Mouse (Mus musculus): Measurements from ENCODE around the gene Srrm4.

Srrm4 gene

DNA sequence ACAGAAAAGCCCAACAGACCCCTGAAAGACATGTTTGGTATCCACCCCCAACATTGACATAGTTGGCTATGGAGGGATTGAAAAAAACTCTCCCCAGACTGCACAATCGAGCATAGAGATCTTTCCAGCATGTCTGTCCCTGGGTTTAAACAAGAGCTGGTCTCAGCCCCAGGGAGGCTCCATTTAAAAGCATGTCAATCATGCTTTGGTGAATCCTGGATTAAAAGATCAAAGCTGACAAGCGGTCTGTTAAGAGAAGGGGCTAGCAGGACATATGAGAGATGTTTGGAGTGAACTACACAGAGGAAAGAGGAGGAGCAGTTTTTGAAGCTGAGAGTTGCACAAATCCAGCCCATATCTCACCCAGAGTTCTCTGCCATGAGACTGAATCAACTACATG, 38.5 kb downstream of the Srrm4 start:
- in situ Hi-C loops (cut with MboI, MseI): no loop called here

DNA sequence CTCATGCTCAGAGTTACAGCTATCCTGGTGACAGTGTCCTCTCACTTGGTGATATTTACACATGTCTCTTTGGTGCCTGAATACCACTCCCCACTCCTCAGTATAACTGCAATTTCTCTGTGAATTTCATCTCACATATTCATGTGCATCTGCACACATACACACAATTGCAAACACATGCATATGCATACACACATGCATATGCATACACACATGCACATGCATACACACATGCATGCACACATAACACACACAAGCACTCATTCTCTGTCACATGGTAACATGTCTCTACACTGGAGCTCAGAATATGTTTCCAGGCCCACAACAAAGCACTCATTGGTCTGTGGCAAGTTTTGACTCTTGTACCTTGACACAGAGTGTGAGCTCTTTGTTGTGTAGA, 39.0 kb downstream of the Srrm4 start:
- in situ Hi-C loops (cut with MboI, MseI): no loop called here

DNA sequence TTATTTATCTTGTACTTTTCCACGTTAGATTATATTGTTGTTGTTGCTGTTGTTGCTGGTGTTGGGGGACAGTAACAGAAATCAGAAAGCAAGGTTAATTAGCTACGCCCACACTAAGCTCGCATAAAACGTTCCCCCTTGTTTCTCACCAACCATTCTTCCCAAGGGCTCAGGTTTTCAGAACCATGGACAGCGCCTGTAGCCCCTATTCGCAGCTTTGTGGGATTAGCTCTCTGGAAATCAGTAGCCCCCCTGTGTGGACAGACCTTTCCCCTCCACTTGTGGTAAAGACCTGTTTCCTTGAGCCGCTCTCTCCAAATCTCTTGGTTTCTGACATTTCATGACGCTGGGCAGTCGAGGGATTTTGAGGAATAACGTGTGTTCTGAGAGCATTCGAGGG, 45.9 kb downstream of the Srrm4 start:
- in situ Hi-C loops (cut with MboI, MseI): no loop called here

DNA sequence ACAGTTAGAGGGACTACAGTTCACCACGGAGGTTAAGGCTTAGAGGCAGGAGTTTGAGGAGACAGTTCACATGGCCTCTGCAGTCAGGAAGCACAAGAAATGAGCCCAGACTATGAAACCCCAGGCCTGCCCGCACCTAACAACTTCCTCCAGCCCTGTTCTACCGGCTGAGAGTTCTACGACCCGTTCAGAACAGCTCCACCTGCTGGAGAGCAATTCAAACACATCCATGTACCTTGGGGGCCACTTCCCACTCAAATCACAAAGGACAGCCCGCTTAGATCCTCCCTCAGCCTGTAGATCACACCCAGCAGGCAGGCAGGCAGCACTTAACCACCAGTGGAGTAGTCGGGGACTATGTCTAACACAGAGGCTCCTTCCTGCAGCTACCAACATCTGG, 49.3 kb downstream of the Srrm4 start:
- in situ Hi-C loops (cut with MboI, MseI): no loop called here

DNA sequence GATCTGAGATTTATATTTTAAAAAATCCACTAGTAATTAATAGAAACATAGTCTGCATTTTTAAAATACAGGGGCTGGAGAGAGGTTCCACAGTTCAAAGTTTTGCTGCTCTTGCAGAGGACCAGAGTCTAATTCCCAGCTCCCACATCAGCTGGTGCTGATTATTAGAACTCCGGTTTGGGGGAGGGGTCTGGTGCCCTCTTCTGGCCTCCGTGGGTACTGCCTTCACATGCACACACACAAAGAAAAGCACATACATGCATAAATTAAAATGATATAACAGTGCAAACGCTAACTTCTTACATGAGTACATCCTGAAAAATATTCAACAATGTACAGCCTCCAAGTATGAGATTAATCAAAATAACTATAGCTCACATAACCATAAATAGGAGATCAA, 50.5 kb downstream of the Srrm4 start:
- in situ Hi-C loops (cut with MboI, MseI): no loop called here

DNA sequence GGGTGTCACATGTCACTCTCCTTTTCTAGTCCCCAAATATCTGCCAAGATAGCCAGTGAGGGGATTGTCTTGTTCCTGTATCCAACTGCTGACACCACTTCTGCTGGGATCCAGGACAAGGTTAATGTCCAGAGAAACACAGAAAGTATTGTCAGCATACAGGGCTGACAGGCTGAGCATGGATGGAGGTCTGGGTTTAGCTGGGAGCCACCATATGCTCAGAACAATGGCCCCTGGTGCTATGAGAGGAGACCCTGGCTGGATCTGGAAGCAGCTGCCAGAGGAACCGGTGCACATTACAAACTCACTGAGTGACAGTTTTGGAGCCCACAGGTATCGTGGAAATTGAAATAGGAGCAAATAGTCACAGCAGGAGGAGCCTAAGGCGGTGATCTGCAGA, 52.3 kb downstream of the Srrm4 start:
- in situ Hi-C loops (cut with MboI, MseI): no loop called here

DNA sequence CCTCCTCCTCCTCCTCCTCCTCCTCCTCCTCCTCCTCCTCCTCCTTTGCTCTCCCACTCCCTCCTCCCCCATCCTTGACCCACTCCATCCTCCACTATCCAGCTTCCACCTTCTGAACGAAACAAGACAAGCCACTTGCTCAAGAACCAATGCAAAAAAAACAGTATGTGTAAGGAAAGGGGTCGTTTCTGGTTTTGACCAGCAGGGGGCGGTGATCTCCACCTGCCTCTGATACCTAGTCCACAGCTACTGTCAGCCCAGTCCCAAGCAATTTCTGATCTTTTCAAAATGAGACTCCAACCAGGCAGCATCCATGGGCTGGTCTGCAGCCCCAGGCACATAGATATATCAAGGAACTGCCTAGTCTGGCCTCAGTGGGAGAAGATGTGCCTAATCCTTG, 53.1 kb downstream of the Srrm4 start:
- in situ Hi-C loops (cut with MboI, MseI): no loop called here

DNA sequence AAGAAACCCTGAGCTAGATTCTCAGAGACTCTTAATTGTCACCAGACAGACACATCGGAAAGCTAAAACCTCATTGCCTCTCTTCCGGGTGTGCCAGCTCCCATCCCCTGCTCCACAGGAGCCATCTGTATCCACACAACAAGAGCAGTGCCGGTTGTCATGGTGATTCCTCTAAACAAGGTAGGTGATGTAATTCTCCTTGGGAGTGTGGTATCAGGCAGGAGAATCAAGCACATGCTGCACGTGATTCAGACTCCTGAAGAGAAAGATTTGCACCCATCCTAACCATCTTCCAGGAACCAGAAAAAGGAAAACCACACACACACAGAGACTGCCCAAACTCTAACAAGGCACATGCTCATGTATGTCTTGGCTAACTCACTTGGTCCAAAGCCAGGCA, 65.3 kb downstream of the Srrm4 start:
- in situ Hi-C loops (cut with MboI, MseI): no loop called here

DNA sequence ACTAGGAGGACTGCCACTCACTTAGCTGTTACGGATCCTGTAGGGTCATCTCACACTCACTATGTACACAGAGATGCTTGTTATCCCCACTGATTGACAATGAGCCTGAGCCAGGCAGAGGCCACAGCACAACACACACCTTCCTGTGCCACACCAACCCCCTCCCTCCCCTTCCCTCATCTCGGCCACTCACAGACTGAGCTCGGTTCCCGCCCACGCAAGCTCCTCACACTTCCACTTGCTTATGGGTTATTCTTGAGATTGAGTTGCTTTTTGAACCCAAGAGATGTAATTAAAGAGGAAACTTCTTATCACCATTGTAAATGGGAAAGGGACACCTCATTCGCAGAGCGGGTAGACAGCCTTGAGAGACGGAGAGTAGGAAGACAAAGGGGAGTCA, 66.3 kb downstream of the Srrm4 start:
- in situ Hi-C loops (cut with MboI, MseI): no loop called here

DNA sequence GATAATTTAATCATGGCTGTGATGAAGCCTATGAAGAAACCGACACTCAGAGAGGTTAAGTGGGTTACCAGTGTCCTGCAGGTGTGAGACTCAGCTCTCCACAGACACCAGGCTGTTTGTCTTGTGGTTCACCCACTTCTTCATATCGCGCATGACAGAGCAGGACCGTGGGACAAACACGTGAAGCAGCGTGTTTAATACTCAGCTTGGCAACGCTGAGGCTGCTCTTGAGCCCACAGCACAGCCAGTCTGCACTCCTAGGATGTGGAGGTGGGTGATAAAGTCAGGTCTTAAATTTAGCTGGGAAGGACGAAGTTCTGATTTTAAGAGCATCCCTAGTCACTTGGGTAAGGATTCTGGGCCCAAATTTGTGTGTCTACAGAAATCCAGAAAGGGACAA, 68.1 kb downstream of the Srrm4 start:
- in situ Hi-C loops (cut with MboI, MseI): no loop called here

DNA sequence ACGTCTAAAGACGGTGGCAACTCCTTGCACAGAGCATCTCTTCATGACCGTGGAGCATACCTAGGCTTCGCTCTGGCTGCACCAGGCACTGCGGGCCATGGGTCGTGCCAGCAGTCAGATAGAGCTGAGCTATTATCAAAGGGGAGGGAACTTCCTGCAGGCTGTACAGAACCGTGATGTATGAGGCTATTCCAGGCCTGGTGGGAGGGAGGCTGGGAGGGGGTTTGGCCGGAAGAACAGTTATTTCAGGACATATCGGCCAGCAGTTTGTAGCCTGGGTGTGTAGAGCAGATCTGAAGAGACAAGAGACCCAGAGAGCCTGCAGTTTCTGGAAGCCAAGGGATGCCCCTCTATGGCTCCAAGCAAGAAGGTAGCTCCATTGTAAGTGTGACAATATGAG, 68.5 kb downstream of the Srrm4 start:
- in situ Hi-C loops (cut with MboI, MseI): no loop called here

DNA sequence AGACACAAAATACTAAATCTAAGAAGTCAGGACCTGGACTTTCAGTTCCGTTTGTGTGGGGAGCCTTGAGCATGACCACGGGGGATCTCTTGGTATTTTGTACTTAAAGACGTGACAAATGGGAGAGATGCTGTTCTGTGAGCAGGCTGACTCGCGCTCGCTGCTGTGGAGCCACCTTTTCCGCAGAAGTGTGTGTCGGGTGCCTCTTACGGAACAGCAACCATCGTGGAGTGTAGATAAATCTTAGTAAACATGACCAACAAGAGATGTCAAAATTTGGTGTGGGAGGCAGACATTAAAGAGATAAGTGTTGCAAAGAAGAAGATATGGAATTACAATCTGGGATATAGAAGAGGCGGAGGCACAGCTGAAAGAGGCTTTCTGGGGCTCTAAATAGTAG, 69.3 kb downstream of the Srrm4 start:
- in situ Hi-C loops (cut with MboI, MseI): no loop called here

DNA sequence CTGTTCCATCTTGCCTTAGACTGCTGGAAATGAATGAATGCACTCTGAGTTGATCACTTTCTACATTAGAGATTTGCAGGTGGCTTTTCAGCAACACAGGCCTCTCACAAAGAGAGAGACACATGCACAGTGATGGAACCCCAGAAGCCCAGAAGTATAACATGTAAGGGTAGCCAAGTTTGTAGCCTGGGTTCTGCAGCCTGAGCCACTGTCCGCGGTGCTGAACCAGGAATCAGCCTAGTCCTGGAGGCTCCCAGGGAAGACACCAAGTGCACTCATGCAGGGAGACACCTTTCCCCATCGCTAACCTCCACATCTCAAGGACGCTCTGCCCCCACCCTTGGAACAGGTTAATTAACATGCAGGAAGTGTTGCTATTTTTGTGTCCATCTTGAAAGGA, 73.6 kb downstream of the Srrm4 start:
- in situ Hi-C loops (cut with MboI, MseI): no loop called here

DNA sequence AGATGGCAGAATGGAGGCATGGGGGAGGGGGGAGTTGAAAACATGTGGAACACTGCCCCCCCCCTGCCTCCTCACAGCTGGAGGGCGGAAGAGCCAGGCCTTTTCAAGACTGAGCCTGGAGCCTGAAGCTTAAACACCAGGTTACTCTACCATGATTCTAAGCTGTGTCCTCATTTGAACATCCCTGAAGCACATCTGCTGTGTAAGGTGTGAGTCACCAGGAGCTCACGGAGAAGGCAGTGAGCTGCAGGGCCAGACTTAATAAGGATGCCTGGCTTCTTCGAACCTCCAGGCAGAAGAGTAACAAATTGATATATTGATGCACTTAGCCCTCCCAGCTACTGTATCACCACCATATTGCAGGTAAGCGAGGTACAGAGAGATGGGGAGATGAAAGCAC, 79.5 kb downstream of the Srrm4 start:
- in situ Hi-C loops (cut with MboI, MseI): no loop called here

DNA sequence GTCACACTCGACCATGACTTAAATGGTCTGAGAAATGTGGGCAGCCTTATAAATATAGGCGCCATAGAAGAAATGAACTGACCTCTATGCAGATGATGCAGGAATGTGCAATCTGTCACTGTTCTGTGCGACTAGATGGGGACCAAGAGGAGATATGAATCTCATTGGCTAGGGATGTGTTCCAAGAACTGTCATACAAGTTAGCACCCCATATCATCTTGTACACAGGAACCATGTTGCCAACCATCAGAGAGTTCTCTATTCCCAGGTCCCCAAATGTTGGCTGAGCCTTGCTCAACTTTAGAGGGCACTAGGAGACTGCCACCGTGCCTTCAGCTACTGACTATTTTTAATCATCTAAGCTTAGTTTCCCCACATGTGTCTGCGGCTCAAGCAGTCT, 81.4 kb downstream of the Srrm4 start:
- in situ Hi-C loops (cut with MboI, MseI): no loop called here

DNA sequence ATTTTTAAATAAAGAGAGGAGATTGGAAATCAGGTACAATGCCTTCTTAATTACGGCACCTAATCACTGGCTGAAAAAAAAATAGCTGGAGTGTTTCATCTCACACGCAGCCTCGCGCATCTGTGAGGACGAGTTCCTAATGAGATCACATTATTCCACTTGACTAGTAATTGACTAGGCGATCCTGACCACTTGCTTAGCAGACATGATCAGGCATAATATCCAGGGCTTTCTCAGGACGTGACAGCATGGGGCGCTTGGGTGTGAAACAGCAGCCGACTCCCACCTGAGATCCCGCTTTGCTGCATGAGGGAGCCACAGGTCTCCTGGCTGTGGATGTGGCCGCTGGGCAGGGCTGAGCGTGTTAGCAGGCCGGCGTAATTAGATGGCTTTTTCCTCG, 90.3 kb downstream of the Srrm4 start:
- in situ Hi-C loops (cut with MboI, MseI): no loop called here

DNA sequence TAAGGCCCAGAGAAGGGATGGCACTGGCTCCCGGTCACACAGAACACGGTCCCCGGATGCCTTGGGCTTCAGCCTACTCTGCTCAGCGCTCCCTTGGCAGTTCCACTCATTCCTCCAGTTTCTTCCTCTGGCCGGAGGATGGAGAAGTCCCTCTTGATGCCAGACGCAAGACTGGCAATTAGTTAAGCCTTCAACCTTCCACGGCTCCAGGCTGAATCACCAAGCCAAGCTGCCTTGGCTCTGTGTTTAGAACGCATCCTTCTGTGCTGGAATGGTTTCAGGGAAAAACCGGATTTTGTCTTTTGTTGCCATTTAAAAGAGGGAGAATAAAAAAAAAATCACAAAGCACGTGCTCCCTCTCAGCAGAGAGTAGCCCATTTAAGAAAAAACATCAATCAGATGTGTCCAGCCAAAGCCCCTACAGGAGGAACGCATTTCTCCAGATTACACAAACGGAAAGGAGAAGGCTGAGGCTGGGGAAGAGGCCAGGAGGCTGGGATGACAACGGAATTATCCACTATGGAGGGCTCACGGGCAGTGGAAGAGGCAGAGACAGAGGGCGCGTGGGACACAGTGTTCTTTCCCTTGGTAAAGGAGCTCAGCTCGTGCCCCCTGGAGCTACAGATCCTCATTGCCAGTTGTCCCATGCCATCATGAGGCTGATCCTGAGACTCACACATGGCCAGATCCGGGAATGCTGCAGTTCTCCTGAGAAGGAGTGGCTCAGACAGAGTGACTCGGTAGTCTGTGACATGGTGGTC, 92.6 kb downstream of the Srrm4 start:
- in situ Hi-C loops (cut with MboI, MseI): no loop called here

DNA sequence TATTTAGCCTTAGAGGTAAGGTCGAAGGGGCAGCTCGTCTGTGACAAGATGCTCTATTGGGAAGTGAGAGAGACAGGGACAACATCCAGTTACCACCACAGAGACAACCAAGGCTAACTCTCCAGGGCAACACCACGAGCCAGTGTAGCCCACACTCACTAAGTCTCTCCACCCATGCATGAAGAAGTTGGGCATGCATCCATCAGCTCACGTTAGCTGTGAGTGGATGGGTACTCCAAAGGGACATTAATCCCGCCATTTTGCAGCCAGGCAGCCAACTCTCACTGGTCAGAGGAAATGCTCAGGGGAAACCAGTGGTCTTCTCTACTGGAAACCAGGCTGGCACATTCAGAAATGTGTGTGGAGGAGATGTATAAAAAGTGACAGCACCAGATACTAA, 93.8 kb downstream of the Srrm4 start:
- in situ Hi-C loops (cut with MboI, MseI): no loop called here

DNA sequence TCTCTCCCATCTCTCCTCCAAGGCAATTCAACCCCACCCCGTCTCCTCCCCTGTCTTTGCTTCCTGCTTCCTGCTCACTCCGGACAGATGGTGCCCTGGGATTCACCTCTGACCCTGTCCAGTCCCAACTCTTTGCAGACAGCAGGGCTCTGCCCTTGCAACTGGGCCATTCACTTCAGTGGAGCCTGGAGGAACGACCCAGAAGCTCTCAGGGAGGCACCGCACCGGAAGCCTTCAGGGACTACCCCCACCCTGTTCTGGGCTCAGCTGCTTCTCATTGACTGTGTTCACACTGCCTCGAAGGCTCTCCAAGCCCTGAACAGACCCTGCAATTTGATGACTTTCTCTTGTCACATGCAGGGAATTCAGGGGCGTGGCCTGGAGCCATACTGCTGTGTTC, 94.4 kb downstream of the Srrm4 start:
- in situ Hi-C loops (cut with MboI, MseI): no loop called here

DNA sequence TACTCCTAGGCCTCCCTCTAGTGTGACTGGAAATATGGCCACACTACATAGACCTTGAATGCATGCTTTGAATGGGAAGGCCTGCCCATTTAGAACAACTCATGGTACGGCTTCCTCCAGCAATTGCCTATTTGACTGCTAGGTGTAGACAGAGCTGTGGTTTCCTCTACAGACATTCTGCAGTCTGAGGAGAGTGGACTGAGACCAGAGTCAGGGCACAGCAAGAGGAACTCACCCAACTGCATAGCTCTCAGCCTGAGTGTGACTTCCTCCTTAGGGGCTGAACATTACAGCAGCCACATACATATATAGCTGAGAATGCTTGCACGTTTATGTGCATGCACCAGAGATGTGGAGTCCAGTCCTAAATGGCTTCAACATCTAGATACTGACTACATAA, 94.9 kb downstream of the Srrm4 start:
- in situ Hi-C loops (cut with MboI, MseI): no loop called here

DNA sequence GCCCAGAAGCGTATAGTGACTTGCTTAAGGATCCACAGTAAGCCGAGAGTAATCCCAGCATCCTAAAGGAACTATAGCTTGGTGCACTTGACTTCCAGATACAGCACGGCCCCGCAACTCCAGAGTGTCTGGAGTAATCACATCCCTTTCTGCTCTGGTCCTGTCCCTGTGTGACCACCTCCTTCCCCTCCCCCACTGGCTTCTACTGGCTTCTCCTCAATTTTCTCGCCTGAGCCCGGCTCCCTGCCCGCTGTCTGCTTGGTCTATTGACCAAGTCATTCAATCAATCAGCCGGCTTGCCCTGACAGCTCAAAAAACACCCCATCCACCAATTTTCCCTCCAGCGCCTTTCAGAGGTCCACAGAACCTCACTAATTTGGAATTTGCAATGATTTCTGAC, 96.2 kb downstream of the Srrm4 start:
- in situ Hi-C loops (cut with MboI, MseI): no loop called here

DNA sequence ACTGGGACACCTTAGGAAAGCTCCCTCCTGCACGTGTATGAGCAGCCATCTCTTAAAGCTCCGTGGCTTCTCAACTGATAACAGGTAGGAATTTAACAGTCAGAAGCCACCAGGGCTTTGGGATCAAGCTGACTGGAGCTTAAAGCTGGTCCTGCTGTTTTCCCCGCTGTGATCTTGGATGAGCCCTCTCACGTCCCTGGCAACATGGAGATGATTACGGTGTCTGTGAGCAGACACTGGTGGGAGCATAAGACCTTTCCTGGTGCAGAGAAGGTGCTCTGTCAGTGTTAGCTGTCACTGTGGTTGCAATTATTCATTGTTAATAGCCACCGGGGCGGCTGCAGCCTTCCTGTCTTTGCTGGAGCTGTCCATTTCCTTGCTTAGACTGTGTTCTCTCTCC, 97.2 kb downstream of the Srrm4 start:
- in situ Hi-C loops (cut with MboI, MseI): no loop called here

DNA sequence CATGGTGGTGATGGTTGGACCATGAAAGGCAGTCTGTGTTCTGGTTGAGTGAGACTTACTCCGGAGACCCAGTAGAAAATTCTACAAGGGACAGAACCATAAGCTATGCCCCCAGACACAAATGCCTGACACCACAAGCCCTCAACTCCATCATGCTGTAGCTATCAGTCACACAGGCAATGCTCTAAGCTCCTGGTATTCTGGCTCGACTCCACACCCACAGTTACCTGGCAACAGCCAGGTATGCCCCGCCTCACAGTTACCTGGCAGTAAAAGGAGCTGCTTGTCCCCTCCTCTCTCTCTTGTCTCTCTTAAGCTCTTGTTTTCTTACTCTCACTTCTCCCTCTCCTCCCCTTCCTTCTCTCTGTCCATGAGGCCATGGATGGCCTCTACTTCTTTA, 98.9 kb downstream of the Srrm4 start:
- in situ Hi-C loops (cut with MboI, MseI): no loop called here

DNA sequence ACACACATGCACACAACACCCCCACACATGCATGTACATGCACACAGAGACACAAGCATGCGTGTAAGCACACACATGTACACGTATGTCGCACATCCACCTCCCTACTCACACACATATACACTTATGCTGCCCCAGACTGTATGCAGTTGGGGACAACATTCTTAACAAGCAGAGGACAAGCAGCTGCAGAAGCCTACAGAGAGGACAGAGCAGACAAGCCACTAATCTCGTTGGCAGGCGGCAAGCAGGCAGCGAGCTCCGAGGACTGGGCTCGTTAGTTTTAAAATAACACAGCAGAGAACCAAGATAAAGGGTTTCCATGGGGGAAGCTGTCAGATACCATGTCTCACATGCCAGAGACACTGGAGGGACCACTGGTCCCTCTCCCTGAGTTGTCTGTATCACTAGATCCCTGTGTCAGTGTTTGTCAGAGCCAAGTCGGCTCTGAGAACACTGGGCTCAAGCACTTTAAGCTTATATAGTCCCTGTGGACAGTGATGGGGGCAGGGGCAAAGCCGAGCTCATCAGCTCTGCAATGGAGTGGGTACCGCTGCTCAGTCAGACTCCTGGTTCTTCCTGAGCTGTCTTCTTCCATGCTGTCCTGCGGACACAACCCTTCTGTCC, 99.7 kb downstream of the Srrm4 start:
- in situ Hi-C loops (cut with MboI, MseI): no loop called here
